Mouse (Mus musculus) cerebellum, adult 2 months (tissue): ENCODE data around the gene Zswim1.

Experiments
- CTCF ChIP-seq: fragments of 200-500 bp; IDR thresholded peaks from 2 replicates; pipeline ENCODE4 v1.5.1; 2011; ENCODE audit warnings: low read depth, mild to moderate bottlenecking, control low read depth, low read length, moderate library complexity, borderline replicate concordance; ENCODE audit not compliant: insufficient read depth
- POLR2A ChIP-seq: fragments of 200-500 bp; IDR thresholded peaks from 2 replicates; pipeline ENCODE4 v1.6.1; 2011; ENCODE audit warnings: low read length, control low read depth, borderline replicate concordance; ENCODE audit not compliant: insufficient read depth

DNA sequence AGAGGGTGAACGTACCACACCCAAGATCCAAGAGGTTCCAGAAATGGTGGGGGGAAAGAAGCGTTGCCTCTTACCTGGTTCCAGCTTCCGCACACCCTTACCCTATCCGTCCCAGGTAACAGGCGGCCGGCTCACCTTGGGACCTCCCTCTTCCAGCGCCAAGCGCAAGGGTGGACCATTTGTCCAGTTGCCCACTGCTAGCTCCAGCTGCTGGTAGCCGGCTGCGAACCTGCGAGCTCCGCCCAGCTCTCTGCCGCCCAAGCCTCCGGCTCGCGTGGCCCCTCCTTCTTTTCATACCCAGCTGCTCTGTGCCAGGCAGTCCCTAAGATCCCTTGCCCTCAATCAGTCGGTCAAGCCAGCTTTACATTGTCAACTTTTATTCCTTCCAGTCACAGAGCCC lies 45.7 kb upstream of the Zswim1 start:
- TF ChIP-seq CTCF = no peak
- no peak for TF ChIP-seq POLR2A
